Mouse (Mus musculus) frontal cortex, adult 2 months (tissue): ENCODE data around the gene Snx30. TPM values are rescaled to one million over a fixed set of nuclear protein-coding genes. Genes with fewer than 3 reads are reported as not detected.
A peak's percentile ranks its signal among the peaks of the same experiment; 100 is the strongest.

Experiments used
- DNase-seq, 2 experiments: peaks; one replicate each; pipeline ENCODE4 v3.0.0; 2022; ENCODE audit warnings: low spot score in 1 of 2; ENCODE audit errors: extremely low spot score in 1 of 2
- polyA plus RNA-seq: library from polyadenylated mRNA; depleted of rRNA; stranded (reverse); fragments of >200 nt; gene quantifications from 2 replicates; pipeline ENCODE4 v1.2.3, GENCODE M21; 2012

Snx30 gene
- polyA plus RNA-seq, 1 experiment, result 13.0 TPM

GRCm38 (mm10) chr4:59821516-59821915, 15.9 kb downstream of the Snx30 start:
- DNase-seq, result no peak

GRCm38 (mm10) chr4:59822119-59822518, 16.5 kb downstream of the Snx30 start:
- DNase-seq, result no peak

DNA sequence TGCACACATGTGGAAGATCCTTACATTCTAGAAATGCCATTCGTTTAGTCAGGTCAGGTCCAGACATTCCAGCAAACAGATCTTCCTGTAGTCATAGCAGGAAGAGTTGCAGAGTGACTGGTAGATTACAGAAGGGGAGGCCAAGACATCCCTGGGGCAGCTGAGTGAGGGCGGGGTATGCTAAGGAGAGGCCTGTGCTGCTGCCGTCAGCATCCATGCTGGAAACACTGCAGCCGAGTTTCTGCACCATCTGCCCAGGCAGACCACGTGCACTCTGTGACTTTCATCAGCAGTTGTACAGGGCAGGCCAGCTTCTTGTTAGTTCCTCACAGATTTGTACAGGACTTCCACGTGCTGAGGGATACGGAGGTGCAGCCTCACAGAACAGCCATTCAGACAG, 17.8 kb downstream of the Snx30 start:
- DNase-seq, result peak in 1 of 2 experiments; percentile 69

DNA sequence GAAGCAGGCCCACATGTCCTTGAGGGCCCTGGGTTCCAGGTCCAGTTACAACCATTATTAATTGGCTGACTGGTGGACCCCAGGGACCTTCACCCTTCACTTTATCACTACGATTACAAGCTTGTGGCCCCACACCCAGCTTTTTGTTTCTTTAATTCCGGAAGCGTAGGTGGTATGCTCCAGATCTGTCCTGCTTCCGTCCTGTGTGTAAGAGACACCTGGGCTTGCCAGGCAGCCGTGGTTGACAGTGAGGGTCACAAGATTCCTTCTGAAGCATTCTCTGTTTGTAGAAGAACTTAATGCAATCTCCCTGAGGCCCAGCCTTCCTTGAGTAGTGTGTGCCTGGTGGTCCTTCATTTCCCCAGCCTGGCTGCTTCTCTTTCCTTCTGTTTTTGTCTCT, 19.2 kb downstream of the Snx30 start:
- DNase-seq, result no peak

DNA sequence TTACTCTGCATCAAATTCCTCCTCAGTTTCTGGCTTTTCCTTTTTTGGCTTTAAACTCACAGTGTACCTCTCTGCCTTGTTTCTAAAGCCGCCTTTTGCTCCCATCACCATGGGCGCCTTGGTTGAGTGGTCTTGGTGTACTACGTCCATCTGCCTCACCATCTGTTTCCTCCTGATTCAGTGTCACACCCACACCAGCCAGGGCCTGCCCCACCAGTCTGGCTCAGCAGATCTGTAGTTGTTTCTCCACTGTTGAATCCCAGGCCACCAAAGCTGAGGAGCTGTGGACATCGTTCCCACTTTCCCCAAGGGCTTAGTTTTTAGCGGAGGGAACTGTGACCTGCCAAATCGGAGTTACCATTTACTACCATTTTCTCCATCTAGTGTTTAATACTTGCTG, 20.0 kb downstream of the Snx30 start:
- peak in 1 of 2 experiments; percentile 67 for DNase-seq

DNA sequence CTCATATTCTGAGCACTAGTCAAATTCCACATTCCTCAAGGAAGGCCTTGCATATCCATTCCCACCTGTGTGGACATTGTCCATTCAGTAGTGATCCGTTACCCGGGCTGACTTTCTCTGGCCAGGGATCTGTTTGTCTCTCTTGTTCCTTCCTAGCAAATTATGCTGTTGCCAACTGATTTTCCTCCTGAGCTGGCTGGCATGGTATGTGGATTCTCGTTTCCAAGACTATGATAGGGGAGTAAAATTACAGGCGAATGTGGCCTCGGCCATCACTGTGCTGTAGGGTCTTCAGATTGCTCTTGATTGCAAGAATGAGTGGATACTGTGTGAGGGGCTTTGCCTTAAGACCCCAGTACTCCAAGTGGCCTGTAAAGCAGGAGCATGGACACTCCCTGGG, 20.7 kb downstream of the Snx30 start:
- no peak for DNase-seq

DNA sequence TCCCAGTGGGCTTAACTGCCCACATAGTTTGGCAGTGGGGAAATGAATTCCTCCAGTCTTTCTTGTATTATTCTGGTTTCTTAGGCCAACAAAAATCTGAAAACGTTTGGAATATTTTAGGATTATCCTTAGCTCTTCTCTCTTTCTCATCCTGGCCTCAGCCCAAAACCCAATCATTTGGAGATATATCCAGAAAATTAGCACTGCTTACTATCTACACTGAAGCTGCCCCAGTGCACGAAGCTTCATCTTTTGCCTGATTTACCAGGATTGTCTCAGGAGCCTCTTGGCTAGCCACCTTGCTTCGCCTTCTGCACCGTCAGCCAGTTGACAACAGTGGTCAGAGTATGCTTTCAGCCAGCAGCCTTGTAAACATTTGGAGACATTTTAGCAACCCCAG, 23.4 kb downstream of the Snx30 start:
- peak in 1 of 2 experiments; percentile 58 for DNase-seq

DNA sequence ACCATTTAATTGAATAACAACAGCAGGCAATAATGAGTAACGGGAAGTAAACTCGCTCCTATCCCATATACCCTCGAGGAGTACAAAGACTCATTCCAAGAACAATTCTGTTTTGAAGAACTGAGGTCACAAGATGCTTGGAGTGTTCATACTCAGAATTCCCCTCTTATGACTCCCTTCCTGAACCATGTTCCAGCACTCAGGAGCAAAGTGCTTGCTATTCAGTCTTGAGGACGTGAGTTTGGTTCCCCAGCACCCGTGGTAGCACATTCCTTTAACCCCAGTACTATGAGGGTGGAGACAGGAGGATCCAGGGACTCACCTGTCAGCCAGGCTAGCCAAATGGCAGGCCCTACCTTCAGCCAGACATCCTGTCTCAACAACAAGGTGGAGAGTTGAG, 25.4 kb downstream of the Snx30 start:
- no peak for DNase-seq

DNA sequence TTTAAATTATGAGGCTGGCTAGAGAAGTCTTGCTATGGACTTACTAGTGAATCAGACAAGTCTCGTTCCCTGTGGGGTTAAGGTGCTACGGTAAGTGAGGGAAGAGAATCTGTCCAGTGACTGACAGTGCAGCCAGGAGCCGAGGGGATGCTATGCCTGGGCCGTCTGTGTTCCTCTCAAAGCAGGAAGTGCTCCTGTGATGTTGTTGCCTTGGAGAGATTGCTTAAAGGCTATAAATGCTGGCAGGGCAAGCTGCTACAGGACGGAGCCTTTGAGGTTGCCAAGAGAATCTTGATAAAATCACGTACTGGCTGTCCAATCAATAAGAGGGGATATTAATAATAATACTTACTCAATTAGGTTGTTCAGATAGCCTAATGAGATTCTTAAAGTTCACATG, 27.2 kb downstream of the Snx30 start:
- no peak for DNase-seq

GRCm38 (mm10) chr4:59837659-59838058, 32.0 kb downstream of the Snx30 start:
- no peak for DNase-seq

GRCm38 (mm10) chr4:59844460-59845244, 39.0 kb downstream of the Snx30 start:
- DNase-seq, result no peak

GRCm38 (mm10) chr4:59845245-59845637, 39.6 kb downstream of the Snx30 start:
- no peak for DNase-seq

GRCm38 (mm10) chr4:59847447-59847846, 41.8 kb downstream of the Snx30 start:
- no peak for DNase-seq

- DNase-seq, result peak in 1 of 2 experiments; percentile 81
Measured at GRCm38 (mm10) chr4:59850181-59850580, 44.5 kb downstream of the Snx30 start.

GRCm38 (mm10) chr4:59850886-59851623, 45.4 kb downstream of the Snx30 start:
- peak in 1 of 2 experiments; percentile 22 for DNase-seq

DNA sequence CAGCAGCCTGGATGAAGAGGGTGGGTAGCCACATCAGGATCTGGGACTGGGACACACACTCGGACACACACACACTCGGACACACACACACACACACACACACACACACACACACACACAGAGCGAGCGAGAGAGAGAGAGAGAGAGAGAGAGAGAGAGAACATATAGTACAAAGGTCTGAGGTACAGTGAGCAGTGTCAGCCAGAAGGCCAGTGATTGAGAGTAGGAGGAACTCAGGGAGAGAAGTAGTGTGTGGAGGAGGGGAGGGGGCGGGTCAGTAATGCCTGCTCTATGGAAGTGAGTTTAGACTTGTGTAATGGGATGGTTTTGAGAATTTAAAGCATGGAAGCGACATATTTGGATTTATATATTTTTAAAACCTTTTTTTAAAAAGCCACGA, 47.5 kb downstream of the Snx30 start:
- no peak for DNase-seq

GRCm38 (mm10) chr4:59859693-59860425, 54.2 kb downstream of the Snx30 start:
- DNase-seq, result peak in 1 of 2 experiments; percentile 21

DNA sequence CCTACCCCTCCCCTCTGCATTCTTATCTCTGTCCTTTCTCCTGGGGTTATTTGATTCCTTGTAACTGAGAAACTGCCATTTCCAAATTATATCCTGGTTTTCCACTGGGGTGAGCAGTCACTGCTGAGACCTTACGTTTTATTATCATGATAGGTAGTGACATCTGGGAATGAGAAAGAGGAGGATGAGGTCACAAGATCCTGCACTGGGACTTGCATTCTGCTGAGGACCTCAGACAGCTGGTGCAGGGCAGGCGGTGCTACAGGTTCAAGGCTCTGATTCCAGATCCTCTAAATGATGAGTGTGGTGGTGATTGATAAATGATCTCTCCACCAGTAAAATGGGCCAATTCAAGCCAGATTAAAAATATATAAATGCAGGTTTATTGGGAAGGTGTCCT, 54.8 kb downstream of the Snx30 start:
- no peak for DNase-seq

DNA sequence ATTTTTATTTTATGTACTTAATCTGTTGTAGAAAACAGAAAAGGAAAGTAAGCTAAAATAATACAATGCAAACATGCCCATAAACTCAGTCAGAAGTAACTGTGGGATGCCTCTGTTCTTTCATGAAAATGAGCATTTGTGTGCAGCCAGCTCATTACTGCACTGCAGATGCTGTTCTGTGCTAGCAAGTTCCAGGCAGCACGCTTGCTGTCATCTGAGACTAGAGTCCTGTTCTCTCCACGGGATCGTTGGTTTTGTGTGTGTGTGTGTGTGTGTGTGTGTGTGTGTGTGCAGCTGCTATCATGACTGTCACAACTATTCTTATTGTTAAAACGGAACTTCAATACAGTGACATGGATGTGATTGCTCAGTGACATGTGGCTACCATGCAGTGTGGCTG, 56.2 kb downstream of the Snx30 start:
- no peak for DNase-seq

- no peak for DNase-seq
Measured at GRCm38 (mm10) chr4:59862335-59862734, 56.7 kb downstream of the Snx30 start.

DNA sequence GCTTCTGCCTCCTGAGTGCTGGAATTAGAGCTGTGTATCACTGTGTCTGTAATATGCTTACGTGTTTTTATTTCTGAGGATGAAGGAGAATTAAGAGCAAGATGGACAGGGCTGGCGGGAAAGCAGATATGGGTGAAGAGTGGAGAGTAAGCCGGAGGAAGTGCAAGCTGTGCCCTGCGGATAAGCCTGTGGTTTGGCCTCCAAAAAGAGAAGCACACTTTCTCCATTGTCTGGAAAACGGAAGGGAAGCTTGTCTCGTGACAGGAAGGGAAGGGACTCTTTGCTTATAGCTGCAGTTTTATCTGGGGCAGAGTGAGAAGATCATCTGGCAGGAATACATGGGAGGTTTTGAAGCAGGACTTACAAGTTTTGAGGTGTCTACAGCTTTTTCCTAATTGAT, 58.2 kb downstream of the Snx30 start:
- DNase-seq, result no peak
